Mouse (Mus musculus) kidney, postnatal 4 days (tissue): ENCODE data around the gene Zfp119b.

Experiments used
- DNase-seq, 2 experiments: peaks; one replicate each; pipeline ENCODE4 v3.0.0; 2021; ENCODE audit warnings: mixed read lengths in 2 of 2

Zfp119b gene

DNA sequence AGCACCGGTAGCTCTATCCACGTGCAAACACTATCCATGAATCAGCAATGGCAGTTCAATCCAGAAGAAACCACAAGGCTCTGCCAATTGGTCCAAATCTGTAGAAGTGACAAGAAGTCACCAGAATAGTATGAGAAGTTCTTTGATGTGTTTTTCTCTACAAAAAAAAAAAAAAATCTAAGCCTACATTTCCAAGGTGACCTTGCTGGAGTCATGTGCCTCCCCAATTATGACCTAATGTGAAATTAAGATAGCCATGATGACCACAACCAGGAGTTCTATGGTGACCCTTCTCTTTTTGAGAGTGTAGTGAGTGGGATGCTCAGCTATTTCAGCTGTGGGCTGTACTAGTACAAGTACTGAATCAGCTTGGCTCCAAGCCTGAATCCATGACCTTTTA is at the start of gene Zfp119b:
Gene Zfp119b, minus strand, starts transcription at position 101 of the 400 bp plus-strand sequence.
- no peak for DNase-seq

- peak in 1 of 2 experiments; percentile 50 for DNase-seq
Observed at GRCm38 (mm10) chr17:55996007-55996406, 46.7 kb upstream of the Zfp119b start.

GRCm38 (mm10) chr17:55990278-55990898 is 41.1 kb upstream of the Zfp119b start:
- DNase-seq = no peak

DNA sequence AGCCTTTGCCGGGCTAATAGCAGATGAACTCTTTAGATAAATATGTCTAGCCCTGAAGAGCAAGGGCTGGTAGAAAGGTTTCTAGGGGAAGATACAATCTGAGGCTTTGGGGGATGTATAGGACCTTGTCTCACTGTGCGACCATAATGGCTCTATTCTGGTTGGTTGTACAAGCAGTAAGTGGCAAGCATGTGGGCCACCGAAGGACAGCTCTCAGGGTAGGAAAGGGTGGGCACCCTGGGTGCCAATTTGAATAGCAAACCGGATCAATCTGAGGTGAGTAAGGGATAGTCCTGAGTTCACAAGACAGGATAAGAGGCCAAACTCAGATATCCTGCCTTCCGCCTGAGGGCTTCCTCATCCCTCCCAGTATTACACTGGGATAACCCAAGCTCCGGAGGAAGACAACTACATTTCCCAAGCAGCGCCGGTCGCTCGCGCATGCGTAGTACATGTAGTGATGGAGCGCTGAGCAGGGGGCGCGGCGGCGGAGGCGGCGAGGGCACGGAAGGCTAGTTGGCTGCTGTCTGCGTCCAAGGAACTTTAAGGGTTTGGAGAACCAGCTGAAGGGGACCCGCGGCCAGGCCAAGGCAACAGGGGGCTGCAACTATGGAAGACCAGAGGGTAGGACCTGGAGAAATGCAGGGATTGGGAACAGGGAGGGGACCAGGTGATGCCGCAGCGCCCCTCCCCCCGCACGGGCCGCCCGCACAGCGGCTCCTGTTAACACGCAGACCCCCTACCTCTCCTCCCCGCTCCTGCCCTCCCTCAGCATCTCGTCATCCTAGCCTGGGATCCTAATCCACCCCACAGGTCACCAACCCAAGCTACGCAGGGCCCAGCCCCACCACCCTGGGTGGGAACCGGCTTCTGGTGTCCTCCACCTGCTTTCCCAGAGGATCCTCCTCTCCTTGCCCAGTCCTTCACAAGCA is 37.0 kb upstream of the Zfp119b start, which contains the start of gene Fsd1:
Gene Fsd1, plus strand, starts transcription at position 480 of the 932 bp plus-strand sequence.
- DNase-seq = peak; percentile 76 to 83

- DNase-seq = no peak
Observed at GRCm38 (mm10) chr17:55977301-55977700, 28.0 kb upstream of the Zfp119b start.

GRCm38 (mm10) chr17:55976255-55976862 is 27.1 kb upstream of the Zfp119b start:
- peak; percentile 89 to 91 for DNase-seq

- peak in 1 of 2 experiments; percentile 17 for DNase-seq
Observed at GRCm38 (mm10) chr17:55971453-55971852, 22.2 kb upstream of the Zfp119b start.

GRCm38 (mm10) chr17:55969966-55970891 is 20.9 kb upstream of the Zfp119b start, which contains the start of gene Shd:
Gene Shd (plus strand): TSS chr17:55970467.
- DNase-seq = peak; percentile 72 to 81

DNA sequence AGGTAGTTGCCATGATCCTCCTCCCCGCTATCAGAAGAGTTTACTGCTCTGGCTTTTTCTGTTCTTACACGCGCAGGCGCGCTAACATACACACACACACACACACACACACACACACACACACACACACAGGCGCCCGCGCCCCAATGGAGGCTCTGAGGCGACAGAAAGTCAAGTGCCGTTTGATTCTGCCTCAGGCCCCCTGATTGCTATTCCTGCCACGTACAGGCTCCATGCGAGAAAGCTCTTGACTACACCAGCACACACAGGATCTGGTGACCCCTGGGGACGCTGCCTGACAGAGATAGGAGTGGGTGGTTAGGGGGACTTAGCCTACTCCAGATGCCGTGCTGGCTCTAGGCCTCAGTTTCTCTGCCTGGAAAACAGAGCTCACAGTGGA is 20.3 kb upstream of the Zfp119b start:
- DNase-seq = peak; percentile 72 to 80

DNA sequence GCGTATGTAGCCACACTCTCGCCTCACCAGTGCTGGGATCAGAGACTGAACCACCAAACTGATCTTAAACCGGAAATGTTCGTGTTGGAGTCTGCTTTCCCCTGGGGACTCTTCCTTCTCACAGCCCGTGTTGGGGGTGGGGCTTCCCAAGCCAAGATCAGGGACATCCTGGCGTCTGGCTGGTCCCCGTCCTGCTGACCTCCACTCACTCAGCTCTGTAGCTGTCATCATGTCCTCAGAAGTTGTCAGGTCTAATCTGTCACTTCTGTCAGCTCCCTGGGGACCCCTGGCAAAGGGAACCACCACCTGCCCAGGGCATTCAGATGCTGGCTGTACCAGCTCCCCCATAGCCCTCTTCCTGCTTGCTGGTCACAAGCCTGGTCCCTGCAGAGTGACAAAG is 18.9 kb upstream of the Zfp119b start:
- DNase-seq = peak; percentile 42 to 61

DNA sequence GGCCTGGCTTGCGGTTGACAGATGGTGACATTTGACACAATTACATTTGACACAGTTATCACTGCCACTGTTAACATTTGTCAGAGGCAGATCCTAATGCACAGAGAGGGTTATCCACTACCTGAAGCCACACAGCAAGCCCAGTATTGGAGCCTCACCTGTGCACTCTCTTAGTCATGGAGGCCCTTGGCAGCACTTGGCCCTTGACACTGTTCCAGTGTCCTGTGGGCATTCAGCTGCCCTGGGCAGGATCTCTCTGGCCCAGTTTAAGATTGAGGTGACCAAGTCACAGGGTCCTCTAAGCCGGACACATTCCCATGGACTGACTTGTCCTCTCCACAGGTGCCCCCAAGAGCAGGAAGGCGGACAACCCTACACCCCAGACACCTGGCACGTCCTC is 17.9 kb upstream of the Zfp119b start:
- no peak for DNase-seq

DNA sequence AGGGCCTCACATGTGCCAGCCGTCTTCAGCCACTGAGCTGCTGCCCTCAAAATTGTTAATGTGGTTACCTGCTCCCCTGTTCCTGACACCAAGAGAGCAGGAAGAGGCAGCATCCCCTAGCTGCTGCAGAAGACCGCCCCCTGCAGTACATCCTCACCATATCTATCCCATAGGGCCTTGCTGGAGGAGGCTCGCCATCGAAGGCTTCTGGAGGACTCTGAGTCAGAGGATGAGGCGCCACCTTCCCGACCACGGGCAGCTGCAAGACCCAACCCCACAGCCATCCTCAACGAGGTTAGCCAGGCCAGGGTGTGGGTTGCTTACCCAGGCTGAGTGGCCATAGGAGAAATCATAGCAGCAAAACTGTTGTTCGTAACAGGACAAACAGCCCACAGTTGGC is 15.7 kb upstream of the Zfp119b start:
- DNase-seq = no peak

- no peak for DNase-seq
Observed at GRCm38 (mm10) chr17:55964496-55964895, 15.2 kb upstream of the Zfp119b start.

DNA sequence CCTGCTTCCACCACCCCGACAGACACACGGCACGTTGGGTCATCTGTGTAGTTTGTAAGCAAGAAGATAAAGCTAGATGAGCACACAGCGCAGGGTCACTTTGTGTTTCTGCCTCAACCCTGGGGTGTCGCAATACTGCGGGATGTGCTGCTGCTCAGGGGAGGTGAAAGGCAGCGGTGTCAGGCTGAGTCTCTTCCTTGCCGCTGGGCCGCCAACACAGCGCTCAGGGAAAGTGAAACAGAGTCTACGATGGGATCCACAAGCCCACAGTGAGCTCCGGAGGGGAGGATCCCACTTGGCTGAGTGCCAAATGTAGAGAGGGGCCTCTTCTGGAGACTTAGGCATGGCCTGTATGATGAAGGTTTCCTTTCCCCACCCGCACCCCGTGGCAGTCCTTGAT is 13.9 kb upstream of the Zfp119b start:
- peak in 1 of 2 experiments; percentile 5 for DNase-seq

- peak in 1 of 2 experiments; percentile 1 for DNase-seq
Observed at GRCm38 (mm10) chr17:55961631-55962030, 12.3 kb upstream of the Zfp119b start.

DNA sequence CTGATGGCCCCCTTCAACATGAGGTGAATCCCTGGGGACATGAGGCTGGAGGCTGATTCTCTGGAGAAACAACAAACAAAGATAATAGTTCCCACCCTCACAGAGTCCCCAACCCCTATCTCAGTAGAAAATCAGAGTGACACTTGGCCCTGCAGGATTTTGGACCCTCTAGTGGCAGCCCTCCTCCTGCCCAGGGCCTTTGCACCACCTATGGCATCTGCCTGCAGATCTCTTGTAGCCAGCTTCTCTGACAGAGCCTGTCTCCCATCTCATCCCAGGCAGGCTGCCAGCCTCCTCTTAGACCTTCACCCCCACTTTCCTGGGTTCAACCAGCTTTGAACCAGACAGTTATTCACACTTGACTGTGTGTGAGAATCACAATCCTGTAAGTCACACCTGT is 11.5 kb upstream of the Zfp119b start:
- DNase-seq = peak in 1 of 2 experiments; percentile 0

DNA sequence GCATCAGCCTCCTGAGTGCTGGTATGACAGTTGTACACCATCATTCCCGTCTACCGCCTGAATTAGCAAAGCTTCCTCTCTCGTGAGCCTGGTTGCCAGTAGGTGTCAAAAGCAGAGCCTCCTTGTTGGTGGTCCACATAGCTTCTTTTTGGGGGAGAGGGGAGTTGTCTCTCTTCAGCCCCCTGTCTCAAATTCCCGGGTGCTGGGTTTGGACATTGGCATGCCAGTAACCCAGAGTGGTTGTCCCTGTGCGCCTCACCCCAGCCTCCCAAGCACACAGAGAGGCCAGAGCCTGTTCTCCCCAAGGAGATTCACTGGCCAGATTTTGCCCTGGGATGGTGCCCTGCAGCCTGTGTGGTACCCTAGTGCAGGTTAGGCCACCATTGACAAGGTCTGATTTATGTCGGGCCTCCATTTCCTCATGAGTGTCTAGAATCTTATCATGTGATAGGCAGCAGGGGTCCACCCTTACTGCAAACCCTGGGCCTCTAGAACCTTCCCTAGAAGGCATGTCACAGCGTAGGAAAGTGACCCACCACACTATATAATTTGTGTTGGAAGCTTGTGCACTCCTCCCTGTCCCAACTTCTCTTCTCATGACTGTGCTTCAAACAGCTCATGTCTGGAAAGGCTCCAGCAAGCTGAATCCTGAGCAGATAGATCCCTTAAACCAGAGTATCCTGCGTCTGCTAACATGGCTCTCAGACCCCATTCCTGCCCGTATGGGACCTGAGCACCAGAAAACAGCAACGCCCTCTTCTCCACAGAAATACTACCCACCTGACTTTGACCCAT is 10.8 kb upstream of the Zfp119b start:
- no peak for DNase-seq

GRCm38 (mm10) chr17:55958918-55959728 is 9.8 kb upstream of the Zfp119b start, which contains the start of gene Yju2:
Gene Yju2 (plus strand): TSS chr17:55959099.
- DNase-seq = peak; percentile 92 to 95

DNA sequence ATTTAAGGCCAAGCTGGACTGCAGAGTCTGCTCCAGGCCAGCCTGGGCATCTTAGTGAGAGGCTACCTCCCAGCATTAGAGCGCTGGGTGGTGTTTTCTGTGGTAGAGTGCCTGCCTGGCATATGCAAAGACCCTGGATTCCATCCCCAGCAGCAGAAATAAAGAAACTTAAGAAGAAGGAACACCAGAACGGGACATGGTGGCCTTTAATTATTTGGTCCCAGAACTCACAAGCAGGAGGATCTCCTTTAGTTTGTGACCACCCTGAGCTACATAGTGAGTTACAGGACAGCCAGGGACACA is 9.2 kb upstream of the Zfp119b start:
- DNase-seq = no peak
